Mouse (Mus musculus): ENCODE data around the gene Alpl.

Gene Alpl

DNA sequence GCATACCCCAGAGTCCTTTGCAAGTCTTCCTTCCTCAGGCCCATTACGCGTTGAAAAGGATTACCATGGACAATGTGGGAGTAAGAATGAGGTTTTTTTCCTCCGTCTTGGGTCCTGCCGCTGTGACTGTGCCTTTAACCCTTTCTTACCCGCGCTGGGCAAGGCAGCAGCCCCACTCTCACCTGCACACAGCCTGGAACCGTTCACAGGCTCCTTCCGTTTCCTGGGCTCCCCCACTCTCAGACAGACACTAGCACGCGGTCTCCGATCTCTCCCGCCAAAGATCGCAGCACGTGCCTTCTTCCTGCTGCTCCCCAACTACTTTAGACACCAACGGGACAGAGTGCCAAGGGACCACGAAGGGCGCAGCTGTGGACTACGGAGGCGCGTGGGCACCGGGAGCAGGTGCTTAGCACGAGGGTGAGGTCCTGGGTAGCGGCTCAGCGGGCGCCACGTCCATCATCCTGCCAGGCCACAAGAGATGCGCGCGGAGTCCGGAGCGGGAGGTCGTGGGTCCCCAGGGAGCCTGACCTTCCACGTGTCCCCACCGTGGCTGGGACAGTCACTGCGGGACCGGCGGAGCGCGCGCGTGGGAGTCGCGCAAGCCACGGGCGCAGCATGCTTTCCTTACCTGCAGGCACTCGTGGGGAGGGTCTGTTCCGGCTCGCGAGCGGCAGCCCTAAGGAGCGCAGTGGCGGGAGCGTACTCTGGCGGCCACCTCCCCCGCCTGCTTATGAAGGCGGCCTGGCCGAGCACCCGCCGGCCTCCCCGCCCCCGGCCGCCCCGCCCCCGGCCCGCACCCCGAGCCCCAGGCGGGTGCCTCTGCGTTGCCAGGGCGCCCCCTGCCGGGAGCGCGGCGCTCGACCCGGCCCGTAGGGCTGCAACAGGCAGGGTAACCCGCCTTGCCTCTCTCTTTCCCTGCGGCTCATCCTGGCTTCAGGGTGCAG, at the start of gene Alpl:
Alpl (minus strand) TSS at position 774 of the 947 bp plus-strand sequence.
- DNase-seq (ENCODE audit: low read depth, low spot score): peak; percentile 39

DNA sequence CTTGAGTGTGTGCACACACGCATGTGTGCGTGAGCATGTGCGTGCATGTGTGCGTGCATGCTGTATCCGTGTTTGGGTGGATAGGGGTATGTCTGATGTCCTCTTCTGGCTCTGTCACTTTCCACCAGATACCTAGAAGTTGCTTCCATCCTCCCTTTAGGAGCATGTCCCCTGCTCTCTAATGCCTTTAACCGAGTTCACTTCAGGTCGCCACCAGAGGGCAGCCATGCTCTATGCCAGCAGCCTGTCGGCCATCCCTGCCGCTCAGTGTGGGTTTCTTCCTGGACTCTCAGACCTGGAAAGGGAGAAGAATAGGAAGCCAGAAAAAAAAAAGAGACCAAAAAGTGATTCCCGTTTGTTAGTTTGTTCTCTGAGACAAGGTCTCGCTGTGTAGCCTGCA, 48.5 kb upstream of the Alpl start:
- DNase-seq (ENCODE audit: low read depth, low spot score): peak; percentile 62

DNA sequence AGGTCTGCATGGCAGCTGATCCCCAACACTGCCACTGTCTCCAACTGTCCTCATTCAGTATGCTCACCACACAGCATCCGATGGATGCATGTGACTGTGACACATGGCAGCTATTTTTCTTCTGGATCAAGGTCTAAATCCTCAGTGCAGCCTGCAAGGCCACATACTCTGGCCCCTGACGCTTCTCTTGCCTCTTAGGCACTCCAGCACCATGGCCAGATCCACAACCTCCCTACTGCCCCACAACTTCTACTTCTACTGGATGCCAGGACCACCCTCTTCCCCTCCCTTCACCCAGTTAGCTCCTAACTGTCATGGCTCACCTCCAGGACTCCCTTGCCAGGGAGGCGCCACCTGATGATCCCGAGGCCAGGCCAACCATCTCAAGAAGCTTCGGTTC, 43.3 kb upstream of the Alpl start:
- no peak for DNase-seq (ENCODE audit: low read depth, low spot score)

DNA sequence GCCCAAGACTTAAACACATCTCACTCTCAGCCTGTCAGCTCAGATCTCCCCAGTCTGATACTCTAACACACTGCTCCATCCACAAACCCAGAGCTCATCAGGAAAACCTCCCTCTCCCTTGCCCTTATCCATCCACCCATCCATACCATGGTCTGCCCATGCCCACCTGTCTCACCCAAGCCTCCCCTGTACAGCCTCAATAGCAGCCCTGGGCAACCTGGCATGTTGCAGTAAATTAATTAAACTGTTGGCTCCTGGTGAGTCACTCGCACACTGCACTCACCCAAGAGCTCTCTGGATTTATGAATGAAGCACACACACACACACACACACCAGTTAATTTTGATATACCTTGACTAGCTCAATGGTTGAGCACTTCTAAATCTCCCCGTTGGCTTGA, 42.6 kb upstream of the Alpl start:
- DNase-seq (ENCODE audit: low read depth, low spot score): no peak

DNA sequence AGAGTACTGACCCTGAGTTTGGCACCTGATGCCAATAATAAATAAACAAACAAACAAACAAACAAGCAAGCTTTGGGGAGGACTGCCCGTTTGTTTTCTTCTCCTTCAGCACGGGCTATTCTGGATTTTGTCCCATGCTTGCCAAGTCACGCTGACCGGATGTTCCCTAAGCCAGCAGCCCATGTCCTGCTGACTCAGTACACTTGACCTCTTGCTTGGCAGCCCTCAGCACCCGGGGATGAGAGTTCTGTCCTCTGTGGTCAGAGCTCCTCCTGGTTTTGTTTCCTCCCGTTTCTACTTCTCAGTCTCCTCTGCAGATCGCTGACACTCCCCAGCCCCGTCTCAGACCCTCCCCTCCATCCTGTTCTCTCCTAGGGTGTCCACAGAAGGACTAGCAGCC, 41.6 kb upstream of the Alpl start:
- no peak for DNase-seq (ENCODE audit: low read depth, low spot score)

DNA sequence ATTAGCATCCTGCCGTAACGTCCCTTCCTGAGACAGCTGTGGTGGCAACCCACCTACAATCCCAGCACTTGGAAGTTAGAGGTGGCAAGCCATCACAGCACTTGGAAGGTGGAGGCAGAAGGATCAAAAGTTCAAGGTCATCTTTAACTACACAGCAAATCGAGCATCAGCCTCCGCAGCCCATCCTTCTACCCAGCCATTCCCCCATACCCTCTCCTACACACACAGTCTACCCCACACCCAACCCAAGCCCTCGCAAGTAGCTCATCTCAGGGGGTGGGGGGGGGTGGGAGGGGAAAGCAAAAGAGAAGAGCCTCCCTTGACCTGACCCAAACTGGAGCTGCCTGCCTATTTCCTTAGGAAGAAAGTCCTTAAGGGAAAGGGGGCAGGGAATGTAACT, 40.6 kb upstream of the Alpl start:
- DNase-seq (ENCODE audit: low read depth, low spot score): no peak

DNA sequence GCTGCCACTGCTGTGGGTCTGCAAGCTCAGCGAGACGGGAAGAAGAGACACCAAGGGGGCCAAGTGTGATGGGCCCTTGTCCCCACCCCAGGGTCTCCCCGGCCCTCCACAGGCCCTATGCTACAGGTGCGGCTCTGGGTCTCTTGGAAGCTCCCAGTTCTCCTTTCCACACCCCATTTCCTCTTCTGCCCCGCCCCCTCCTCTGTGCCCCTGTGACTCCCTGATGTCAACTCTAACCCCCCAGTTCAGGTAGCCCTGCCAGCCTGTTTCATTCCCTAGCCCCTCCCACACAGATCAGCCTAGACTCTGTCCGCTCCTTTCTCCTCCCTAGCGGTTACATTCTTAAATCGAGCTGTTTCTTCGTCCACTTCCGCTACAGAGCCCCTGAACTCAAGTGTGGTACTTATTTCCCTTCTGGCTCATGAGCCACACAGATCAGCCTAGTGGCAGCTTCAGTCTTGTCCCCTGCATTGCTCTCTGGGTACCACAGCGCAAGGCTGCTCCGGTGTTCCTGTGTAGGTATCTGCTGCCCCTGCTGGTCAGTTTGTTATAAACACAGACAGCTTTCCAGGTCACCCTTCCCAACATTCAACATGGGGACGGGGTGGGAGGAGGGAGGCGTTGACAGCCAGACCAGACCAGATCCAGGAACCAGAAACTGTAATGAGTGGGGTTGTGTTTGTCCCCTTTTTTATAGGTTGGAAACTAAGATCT, 39.6 kb upstream of the Alpl start:
- peak; percentile 62 for DNase-seq (ENCODE audit: low read depth, low spot score)

DNA sequence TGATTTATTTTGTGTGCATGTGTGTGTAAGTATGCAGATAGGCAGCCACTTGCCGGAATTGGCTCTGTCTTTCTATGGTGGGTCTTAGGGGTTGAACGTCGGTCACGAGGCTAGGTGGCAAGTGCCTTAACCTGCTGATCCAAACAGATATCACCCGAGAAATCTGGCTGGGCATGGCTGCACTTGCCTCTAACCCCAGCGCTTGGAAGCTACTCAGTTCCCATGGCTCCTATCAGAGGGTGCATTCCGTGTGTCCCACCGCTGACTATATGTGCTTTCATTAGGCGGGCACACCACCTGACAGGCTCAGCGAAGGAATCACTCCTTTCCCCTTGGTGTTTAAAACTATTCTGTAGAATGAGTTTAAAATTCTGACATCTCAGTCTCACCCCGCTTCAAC, 35.4 kb upstream of the Alpl start:
- no peak for DNase-seq (ENCODE audit: low read depth, low spot score)

DNA sequence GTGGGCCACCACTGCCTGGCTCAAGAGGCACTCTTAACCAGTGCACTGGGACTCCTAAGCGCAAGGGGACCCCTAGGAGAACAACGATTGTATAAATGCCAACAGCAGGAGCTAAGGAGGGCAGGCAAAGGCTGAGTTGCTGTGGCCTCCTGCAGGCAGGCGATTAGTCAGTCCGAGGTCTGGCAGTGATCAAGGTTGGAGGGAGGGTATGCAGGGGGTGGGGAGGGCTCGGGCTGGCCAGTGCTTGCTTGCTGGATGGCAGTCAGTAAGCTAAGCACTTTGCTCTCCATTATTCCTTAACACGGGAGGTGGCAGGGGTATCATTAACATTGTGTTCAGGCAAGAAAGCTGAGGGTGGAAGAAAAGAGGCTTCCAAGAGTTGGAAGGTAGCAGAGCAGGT, 34.2 kb upstream of the Alpl start:
- DNase-seq (ENCODE audit: low read depth, low spot score): no peak

DNA sequence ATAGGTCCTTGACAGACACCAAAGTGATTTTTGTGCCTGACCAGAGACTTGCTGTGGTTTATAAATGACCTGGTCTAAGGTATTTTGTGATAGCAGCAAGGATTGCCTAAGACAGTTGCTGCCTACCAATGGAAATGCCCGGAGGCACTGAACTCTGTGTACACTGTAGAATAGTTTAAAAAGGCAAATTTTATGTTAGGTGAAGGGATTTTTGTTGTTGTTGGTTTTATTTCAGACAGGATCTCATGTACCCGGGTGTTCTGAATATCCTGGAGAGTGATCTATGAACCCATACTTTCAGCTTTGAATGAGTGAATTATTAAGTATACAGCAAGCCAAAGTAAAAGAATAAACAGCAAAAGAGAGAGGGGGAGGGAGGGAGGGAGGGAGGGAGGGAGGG, 28.7 kb upstream of the Alpl start:
- no peak for DNase-seq (ENCODE audit: low read depth, low spot score)

DNA sequence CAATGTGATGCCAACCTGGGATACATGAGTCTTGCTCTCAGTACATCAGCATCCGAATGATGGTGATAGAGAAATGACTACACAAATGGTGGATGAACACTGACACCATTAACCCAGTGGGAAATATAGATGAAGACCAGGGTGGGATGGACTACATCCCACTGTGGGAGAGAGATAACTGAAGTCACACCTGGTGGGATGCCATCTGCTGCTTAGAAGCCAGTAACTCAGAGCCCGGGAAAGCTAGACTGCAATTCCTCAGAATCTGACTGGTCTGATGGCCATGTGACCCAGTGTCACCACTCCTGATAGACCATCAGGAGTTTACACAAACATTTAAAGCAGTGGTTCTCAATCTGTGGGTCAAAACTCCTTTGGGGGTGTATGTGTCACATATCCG, 27.4 kb upstream of the Alpl start:
- DNase-seq (ENCODE audit: low read depth, low spot score): no peak

DNA sequence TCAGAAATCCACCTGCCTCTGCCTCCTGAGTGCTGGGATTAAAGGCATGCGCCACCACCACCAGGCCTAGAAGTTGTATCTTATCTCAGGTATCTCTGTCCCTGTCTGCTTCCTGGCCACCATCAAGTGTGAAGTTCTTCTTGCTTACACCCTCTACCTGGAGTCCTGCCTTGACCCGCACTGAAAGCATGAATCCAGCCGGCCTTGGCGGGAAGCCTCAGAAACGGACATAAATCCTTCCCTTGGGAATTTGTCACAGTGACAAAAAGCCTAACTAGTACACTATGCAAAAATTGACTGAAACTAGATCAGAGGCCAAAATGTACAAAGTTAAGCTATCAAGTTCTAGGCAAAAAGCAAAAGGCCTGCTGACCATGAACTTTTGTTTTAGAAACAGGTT, 26.4 kb upstream of the Alpl start:
- DNase-seq (ENCODE audit: low read depth, low spot score): no peak

DNA sequence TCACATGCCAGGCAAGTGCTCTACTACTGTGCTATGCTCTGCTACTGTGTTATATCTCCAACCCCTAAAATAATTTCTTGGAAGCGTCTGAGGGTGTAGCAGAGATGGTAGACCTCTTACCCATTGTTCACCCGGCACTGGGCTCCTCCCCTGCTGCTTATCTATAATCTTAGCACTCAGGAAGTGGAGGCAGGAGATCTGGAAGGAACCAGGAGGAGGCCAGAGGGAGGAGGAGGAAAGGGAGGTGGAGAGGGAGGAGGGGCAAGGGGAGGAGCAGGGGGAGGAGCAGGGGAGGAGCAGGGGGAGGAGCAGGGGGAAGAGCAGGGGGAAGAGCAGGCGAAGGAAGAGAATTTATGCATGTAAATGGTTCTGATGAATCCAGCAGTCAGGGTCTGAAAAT, 24.5 kb upstream of the Alpl start:
- DNase-seq (ENCODE audit: low read depth, low spot score): no peak

DNA sequence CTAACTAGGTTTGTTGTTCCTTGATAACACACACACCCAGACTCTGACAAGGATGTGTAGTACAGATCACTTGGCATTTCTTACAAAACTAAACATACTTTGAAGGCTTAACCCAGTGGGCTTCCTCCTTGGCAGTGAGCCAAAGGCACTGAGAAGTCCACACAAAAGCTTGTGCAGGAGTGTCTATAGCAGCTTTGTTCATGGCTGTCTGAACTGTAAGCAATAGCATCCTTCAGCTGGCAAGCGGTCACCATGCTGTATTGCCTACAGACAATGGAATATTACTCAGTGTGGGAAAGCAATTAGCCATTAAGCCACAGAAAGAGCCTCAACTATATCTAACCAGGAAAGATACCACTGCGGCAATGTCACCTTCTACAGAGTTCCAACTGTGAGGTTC, 23.3 kb upstream of the Alpl start:
- no peak for DNase-seq (ENCODE audit: low read depth, low spot score)

DNA sequence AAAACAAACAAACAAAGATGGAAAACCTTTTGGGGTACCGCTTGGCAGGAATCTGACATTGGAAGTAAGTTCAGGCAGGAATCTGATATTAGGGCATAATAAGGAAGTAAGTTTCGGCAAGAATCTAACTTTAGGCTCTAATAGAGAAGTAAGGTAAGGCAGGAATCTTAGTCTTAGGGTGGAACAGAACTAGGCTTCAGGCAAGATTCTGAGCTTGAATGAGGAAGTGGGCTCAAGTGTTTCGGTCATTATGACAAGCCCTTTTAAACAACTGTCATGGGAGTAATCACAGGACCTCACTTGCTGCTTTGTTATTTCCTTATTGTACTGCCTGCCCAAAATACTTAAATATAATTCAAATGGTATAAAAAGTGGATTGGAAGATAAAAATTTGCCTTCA, 22.2 kb upstream of the Alpl start:
- DNase-seq (ENCODE audit: low read depth, low spot score): no peak

DNA sequence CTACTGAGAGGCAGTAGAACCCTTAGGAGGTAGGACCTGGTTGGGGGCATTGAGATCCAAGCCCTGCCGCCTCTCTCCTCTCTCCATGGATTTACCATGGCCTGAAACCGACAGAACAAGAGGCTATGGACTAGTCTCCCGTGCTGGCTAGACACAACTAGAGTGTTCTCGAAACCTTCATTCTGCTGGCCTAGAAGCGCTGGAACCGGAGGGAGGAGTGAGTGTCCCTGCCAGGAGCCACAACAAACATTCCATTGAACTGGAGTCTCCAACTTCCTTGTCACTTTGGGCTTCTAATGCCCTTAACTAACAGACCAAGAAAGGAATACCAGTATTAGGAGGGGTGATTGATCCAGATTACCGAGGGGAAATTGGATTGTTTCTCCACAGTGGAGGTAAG, 20.0 kb upstream of the Alpl start:
- no peak for DNase-seq (ENCODE audit: low read depth, low spot score)

DNA sequence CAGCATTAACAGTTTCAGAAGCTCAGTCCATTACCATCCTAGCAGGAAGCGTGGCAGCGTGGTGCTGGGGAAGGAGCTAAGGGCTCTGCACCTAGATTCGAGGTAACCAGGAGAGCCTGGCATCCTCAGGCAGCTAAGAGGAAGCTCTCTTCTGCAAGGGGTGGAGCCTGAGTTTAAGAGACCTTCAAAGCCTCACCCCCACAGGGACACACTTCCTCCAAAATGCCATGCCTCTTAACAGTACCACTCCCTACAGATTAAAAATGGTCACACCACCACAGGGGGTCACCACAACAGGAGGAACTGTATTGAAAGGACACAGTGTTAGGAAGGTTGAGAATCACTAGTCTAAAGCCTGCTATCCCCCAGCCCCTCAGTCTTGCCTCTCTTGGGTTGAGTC, 19.3 kb upstream of the Alpl start:
- no peak for DNase-seq (ENCODE audit: low read depth, low spot score)

DNA sequence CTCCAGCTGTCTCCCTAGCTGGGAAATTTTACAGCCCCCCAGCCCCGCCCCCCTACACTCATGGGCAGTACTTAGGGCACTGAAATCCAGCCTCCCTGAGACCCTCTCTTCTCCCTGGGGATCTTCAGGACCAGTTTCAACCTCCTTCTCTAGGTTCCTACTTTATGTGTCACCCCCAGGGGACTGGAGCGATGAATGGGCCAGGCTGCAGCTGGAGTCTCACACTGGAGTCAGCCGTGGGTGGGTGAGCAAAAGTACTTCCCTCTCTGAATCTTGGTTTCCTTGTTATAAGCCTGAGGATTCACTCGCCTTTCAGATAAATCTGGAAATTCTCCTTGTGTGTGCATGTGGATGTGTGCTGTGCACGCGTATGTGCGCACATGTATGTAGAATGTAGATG, 18.0 kb upstream of the Alpl start:
- DNase-seq (ENCODE audit: low read depth, low spot score): no peak

DNA sequence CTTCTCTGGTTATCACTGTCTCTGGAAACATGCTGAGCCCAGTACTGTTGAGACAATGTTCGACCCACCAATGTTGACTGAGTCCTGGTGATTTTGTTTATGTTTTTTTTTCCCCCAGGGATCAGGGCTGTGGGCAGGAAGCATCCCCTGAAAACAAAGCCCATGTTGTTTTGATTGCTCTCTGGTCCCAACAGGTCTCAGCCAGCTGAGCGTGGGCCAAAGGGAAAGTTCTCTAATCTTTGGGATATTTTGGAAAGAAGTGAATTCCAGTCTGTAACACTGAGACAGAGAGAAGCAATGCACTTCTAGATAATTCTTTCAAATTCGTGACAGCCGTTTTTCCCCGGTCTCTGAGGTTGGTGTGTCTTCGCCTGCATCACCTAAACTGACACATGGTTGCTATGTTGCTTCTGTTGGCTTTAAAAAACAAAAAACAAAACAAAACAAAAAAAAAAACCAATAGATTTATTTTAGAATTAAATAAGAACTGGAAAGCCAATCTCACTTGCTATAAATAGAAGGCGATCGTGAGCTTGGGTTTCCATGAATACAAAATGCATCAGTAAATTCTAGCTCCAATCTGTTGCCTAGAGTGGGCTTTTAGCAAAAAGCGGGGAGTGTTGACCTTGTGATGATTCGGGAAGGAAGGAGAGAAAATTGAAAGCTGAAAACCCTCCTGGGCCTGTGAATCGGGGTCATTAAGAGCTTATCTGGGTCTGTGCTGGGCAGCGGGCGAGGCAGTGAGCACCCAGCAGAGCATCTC, 16.9 kb upstream of the Alpl start:
- no peak for DNase-seq (ENCODE audit: low read depth, low spot score)

DNA sequence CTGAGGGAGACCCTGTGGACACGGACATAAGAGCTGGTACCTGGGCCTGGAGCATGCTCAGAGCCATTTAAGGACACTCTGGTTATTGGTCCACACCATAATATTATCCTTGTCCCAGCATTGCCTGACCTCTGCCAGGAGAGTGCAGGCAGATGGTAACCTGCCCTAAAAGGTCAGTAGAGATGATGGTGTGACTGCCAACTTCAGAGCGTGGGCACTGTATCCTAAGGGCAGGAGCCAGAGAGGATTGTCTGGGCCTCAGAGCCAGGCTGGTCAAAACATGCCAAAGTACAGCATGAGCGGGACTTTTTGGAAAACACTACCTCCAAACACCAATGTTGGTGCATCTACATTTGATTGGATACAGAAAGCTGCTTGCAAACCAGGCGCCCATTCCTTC, 13.8 kb upstream of the Alpl start:
- DNase-seq (ENCODE audit: low read depth, low spot score): no peak

DNA sequence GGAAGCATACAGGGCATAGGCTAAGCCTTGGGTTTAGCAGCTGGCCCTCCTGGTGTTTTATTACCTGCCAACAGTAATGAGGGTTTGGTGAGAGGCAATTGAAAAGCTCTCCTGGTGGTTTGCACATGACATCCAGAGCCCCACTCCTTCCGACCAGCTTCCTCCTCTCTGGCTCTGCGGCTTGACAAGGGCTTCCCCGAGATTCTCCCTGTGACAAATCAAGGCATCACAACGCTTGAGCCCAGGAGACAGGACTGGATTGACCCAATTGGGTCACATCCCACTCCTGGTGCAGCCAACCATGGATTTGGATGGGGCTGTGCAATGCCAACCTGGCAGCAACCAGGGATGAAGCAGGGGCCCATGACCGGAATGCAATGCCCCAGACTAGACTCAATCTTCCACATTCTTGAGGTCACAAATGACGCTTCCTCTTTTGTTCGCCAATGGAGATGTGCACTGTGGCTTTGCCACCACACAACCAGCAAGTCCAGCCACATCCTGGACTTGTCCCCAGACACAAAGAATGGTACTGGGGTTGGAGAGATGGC, 11.2 kb upstream of the Alpl start:
- DNase-seq (ENCODE audit: low read depth, low spot score): no peak

DNA sequence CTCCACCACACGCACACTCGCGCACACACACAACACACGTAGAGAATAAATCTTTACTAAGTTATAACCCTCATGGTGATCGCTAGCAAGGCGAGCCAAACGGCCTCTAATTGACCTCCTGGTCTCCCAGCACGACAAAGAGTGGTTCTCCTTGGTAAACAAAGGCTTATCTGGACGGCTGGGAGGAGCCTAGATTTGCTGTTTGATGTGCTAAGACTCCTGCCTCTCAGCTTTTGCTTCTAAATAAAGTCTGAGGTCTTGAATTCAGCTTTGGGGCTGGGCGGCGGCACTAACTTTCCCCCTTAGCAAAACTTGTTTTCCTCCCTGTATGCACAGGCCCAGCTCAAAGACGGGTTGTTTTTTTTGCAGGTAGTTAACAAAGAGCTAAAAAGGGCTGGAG, 5.0 kb upstream of the Alpl start:
- DNase-seq (ENCODE audit: low read depth, low spot score): no peak
